Mouse (Mus musculus): ENCODE measurements around the gene Xpnpep1. TPM values are rescaled to one million over a fixed set of nuclear protein-coding genes. Genes with fewer than 3 reads are reported as not detected.

Gene Xpnpep1
- total RNA-seq, 2 experiments from 2014 or later, result 103 to 105 TPM

DNA sequence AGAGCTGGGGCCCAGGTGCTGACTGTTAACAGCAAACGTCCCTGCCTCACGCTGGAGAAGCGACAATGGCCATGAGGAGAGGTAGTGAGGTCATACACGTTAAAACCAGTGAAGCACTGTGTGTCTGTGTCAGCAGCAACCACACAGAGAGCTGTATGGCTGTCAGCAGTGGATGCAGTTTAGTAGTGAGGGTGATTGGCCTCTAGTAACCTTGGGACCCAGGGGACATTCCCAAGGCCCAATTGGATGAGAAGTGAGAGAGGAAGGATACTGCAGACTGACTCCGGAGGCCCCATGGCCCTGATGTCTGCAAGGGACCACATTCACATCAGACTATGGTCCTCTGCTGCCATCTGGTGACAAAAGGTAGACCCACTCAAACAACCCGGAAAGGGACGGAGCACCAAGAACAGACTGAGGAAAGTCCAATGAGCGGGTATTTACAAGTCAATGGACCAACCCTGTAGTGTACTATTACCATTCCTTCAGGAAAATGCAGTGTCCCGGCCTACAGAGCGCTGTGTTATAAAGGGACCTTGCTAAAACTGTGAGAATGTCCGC lies 47.1 kb downstream of the Xpnpep1 start:
- DNase-seq, result peak; percentile 59

- no peak for DNase-seq
These were observed 48.1 kb downstream of the Xpnpep1 start for GRCm38 (mm10) chr19:52991924-52992323.

- DNase-seq, result no peak
These were observed 60.8 kb downstream of the Xpnpep1 start for GRCm38 (mm10) chr19:52979020-52979711.

- DNase-seq, result peak; percentile 86
These were observed 64.3 kb downstream of the Xpnpep1 start for GRCm38 (mm10) chr19:52975564-52976185.

DNA sequence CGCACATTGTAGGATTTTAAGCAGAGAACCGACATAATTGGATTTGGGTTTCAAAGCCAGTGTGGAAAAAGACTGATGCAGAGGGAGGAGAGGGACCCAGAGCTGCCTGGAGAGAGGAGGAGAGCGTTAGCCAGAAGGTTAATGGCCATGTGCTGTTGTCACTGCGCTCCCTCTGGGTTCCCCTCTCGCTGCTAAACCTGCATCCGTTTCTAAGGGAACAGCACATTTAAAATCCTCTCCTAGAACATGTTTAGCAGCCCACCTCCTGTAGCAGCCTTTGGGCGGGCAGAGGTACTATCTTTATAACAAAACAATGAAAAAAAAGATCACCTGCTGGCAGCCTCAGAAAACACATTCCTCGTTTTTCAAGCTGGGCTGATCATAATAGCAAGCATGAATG lies 73.7 kb downstream of the Xpnpep1 start:
- DNase-seq, result no peak

- no peak for DNase-seq
These were observed 77.3 kb downstream of the Xpnpep1 start for GRCm38 (mm10) chr19:52962745-52963144.

DNA sequence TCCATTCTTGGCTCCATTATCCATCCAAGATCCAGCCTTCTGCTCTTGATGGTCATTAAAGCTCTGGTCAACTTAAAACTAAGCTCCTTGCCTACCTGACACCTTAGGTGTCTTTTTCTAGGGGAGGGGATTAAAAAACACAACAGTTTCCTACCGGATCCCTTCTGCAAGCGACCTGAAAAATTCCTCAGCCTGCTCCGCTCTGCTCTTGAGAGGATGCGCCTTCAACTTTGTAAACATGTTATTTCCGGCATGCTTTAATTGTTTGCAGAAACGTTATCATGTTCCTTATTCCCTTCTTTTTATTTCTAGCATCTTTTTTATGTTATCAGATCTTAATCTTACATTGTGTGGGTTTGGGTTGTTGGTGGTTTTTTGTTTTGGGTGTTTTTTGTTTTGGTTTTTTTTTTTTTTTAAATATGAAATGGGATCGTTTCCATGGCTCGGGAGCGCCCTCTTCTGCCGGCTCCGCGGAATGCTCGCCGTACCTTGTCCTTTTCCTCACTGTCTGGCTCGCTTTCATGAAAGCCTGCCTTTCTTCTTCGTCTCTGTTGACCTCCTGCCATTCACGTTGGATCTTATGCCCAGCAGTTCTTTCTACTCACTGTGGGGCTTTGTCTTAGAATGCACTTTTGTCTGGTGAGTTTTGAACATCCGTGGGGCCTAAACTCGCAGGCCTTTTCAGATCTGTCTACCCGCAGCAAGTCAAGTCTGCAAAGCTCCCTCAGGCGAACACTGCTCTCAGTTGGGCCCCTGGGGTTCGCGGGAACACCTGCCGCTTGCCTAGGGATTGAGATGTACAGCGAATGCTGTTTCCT lies 117.1 kb downstream of the Xpnpep1 start:
- DNase-seq, result peak; percentile 78

DNA sequence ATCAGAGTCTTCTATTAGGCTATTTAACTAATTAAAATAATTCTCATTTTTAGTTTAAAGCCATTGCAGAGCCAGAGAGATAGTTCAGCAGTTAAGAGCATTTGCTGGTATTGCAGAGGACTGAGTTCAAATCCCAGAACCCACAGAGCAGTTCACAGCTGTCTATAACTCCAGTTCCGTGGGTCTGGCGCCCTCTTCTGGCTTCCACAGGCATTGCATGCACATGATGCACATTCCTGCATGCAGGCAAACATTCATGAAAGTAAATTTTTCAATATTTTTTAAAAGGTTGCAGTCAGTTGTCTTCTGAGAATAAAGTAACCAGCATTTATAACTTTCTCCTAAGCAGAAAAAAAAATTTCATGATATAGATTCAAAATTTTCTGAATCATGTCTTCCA lies 135.8 kb downstream of the Xpnpep1 start:
- peak; percentile 5 for DNase-seq

GRCm38 (mm10) chr19:52891807-52892442 lies 148.1 kb downstream of the Xpnpep1 start:
- DNase-seq, result no peak

Small RNA genes within 50 kb of the gene (microRNA-seq; reads per million reads assigned to microRNA genes)
- gene Mir6407, result not detected

Other genes with a start within 250 kb of the Xpnpep1 start
- gene Add3, start 100.2 kb upstream of the Xpnpep1 start, total RNA-seq (2021), result 10 to 100 TPM; 77.6 to 89.0 TPM